Mouse (Mus musculus): ENCODE data around the gene Omt2b.
"Not testable (repeated sequence)": the region's sequence is repeated elsewhere in the genome, so short reads cannot be mapped to it uniquely, and the experiment has no call there.

The Omt2b gene

GRCm38 (mm10) chr9:78327289-78327688, at the start of gene Omt2b:
Gene Omt2b, plus strand, starts transcription at chr9:78327589.
- DNase-seq (ENCODE audit: low spot score), result not testable (repeated sequence)

- DNase-seq (ENCODE audit: low spot score), result peak; percentile 5
These were observed 45.2 kb upstream of the Omt2b start for GRCm38 (mm10) chr9:78282002-78282711.

GRCm38 (mm10) chr9:78289063-78289462, 38.3 kb upstream of the Omt2b start:
- not testable (repeated sequence) for DNase-seq (ENCODE audit: low spot score)

- DNase-seq (ENCODE audit: low spot score), result not testable (repeated sequence)
These were observed 37.7 kb upstream of the Omt2b start, which contains the start of gene Gm10639 for GRCm38 (mm10) chr9:78289723-78290122. Gene Gm10639, plus strand, starts transcription at chr9:78289923.

- not testable (repeated sequence) for DNase-seq (ENCODE audit: low spot score)
These were observed 34.9 kb upstream of the Omt2b start for GRCm38 (mm10) chr9:78292462-78292861.

GRCm38 (mm10) chr9:78293683-78294082, 33.7 kb upstream of the Omt2b start:
- not testable (repeated sequence) for DNase-seq (ENCODE audit: low spot score)

- not testable (repeated sequence) for DNase-seq (ENCODE audit: low spot score)
These were observed 32.6 kb upstream of the Omt2b start for GRCm38 (mm10) chr9:78294781-78295180.

GRCm38 (mm10) chr9:78296089-78296488, 31.3 kb upstream of the Omt2b start:
- peak; percentile 48 for DNase-seq (ENCODE audit: low spot score)

- DNase-seq (ENCODE audit: low spot score), result no peak
These were observed 29.2 kb upstream of the Omt2b start for GRCm38 (mm10) chr9:78298232-78298631.

- not testable (repeated sequence) for DNase-seq (ENCODE audit: low spot score)
These were observed 28.2 kb upstream of the Omt2b start for GRCm38 (mm10) chr9:78299143-78299542.

GRCm38 (mm10) chr9:78308122-78308521, 19.3 kb upstream of the Omt2b start:
- DNase-seq (ENCODE audit: low spot score), result not testable (repeated sequence)

GRCm38 (mm10) chr9:78314696-78315095, 12.7 kb upstream of the Omt2b start, which contains the start of gene Omt2a:
Gene Omt2a, minus strand, starts transcription at chr9:78314796.
- no peak for DNase-seq (ENCODE audit: low spot score)

GRCm38 (mm10) chr9:78319499-78319898, 7.9 kb upstream of the Omt2b start:
- DNase-seq (ENCODE audit: low spot score), result no peak

GRCm38 (mm10) chr9:78337050-78337449, 9.7 kb downstream of the Omt2b start:
- not testable (repeated sequence) for DNase-seq (ENCODE audit: low spot score)

GRCm38 (mm10) chr9:78340324-78340723, 12.9 kb downstream of the Omt2b start:
- peak; percentile 14 for DNase-seq (ENCODE audit: low spot score)

GRCm38 (mm10) chr9:78342494-78342893, 15.1 kb downstream of the Omt2b start:
- DNase-seq (ENCODE audit: low spot score), result not testable (repeated sequence)

- DNase-seq (ENCODE audit: low spot score), result not testable (repeated sequence)
These were observed 15.7 kb downstream of the Omt2b start for GRCm38 (mm10) chr9:78343055-78343454.

- DNase-seq (ENCODE audit: low spot score), result not testable (repeated sequence)
These were observed 17.8 kb downstream of the Omt2b start for GRCm38 (mm10) chr9:78345235-78345634.

GRCm38 (mm10) chr9:78347004-78347403, 19.6 kb downstream of the Omt2b start:
- no peak for DNase-seq (ENCODE audit: low spot score)

- DNase-seq (ENCODE audit: low spot score), result not testable (repeated sequence)
These were observed 21.0 kb downstream of the Omt2b start for GRCm38 (mm10) chr9:78348206-78349004.

GRCm38 (mm10) chr9:78349141-78349540, 21.8 kb downstream of the Omt2b start:
- DNase-seq (ENCODE audit: low spot score), result not testable (repeated sequence)

- not testable (repeated sequence) for DNase-seq (ENCODE audit: low spot score)
These were observed 22.6 kb downstream of the Omt2b start for GRCm38 (mm10) chr9:78350007-78350406.
